Mouse (Mus musculus) forebrain, embryonic 15.5 days (tissue): ENCODE results near the gene Gfral. TPM values are rescaled to one million over a fixed set of nuclear protein-coding genes. Genes with fewer than 3 reads are reported as not detected.

Source experiments
- polyA plus RNA-seq: library from polyadenylated mRNA; unstranded; fragments of >200 nt; fragmentation: Nextera tagmentation; extraction: Ambion mirVana; gene quantifications from 2 replicates; pipeline ENCODE4 v1.2.1, GENCODE M21; 2015

The Gfral gene
- polyA plus RNA-seq, 1 experiment from 2014 or later = not detected

Other genes with a start within 250 kb of the Gfral start
- gene Hmgcll1, start 198.8 kb downstream of the Gfral start, polyA plus RNA-seq = 14.9 and 15.2 TPM in 2 replicates
- 2.9 and 3.1 TPM in 2 replicates for gene Hcrtr2, start 110.2 kb upstream of the Gfral start, polyA plus RNA-seq